Mouse (Mus musculus): ENCODE results near the gene Aanat.
"Not testable (repeated sequence)": the region's sequence is repeated elsewhere in the genome, so short reads cannot be mapped to it uniquely, and the experiment has no call there.

The Aanat gene

DNA sequence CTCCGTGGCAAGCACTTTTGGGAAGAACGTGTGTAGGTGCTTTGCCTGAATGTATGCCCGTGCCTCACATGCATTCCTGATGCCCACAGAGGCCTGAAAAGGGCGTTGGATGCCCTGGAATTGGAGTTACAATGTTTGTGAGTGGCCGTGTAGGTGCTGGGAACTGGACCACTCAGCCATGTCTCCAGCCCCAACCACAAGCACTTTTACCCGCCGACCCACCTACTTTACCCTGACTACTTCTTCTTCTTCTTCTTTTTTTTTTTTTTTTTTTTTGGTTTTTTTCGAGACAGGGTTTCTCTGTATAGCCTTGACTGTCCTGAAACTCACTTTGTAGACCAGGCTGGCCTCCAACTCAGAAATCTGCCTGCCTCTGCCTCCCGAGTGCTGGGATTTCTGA, 24.9 kb downstream of the Aanat start:
- DNase-seq (ENCODE audit: low spot score), result not testable (repeated sequence)

DNA sequence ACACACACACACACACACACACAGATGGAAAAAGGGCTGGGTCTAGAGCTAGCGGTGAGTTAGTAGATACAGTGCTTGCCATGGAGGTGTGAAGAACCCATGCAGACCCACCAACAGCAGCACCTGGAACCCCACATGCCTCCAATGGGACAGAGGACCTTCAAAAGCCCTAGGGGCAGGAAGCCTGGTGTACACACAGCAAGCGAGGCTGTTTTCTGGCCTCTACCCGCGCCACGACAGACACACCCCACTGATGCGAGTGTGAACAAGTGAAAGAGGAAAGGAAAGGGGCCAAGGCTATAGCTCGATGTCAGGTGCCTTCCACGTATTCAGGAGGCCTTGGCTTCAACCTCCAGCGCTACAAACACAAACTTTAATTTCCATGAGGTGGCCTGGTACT, 25.7 kb downstream of the Aanat start:
- no peak for DNase-seq (ENCODE audit: low spot score)

GRCm38 (mm10) chr11:116612554-116612953, 26.3 kb downstream of the Aanat start:
- no peak for DNase-seq (ENCODE audit: low spot score)

DNA sequence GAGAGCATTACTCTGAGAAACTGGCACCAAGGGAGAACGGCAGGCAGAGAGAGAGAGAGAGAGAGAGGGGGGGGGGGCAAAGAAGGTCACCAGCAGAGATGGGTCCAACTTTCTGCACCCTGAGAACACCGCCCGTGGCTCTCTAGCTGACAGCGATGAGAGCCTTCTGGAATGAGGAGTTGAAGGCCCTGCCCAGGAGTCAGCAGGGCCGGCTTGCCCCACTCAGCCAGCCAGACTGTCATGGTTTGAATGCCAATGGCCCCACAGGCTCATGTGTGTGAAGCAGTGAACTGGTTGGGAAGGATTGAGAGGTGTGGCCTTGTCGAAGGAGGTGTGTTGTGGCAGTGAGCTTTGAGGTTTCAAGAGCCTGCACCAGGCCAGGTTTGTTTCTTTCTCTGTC, 27.0 kb downstream of the Aanat start:
- DNase-seq (ENCODE audit: low spot score), result no peak

DNA sequence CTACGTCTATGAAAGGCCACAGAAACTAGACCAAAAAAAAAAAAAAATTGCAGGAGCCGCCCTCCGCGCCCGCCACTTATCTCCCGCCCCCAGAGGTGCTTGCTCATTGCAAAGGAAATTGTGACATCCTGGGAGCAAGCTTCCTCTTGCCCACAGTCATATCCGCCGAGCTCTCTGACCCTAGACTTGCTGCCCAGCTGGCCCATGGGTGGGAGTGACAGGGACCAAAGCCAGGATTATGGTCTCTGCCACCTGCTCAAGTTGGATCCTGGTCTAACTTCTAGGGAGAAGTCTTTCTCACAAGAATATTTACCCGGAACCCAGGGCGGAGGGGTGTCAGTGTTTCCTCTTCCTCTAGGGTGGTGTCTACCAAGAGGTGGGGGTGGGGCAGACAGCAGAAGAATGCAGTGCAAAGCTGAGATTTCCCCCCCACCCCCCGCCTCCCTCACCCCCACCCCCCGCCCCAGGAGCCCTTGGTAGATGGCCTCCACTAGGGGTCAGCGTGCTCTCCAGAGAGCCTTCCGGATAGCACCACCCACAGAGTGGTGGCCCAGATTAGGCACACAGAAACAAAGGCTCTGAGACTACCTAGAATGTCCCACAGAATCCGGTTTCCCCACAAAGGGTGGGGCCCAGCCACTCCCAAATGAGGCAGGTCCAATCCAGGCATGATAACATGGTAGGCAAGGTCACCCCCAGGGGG, 29.7 kb downstream of the Aanat start:
- DNase-seq (ENCODE audit: low spot score), result peak; percentile 37

DNA sequence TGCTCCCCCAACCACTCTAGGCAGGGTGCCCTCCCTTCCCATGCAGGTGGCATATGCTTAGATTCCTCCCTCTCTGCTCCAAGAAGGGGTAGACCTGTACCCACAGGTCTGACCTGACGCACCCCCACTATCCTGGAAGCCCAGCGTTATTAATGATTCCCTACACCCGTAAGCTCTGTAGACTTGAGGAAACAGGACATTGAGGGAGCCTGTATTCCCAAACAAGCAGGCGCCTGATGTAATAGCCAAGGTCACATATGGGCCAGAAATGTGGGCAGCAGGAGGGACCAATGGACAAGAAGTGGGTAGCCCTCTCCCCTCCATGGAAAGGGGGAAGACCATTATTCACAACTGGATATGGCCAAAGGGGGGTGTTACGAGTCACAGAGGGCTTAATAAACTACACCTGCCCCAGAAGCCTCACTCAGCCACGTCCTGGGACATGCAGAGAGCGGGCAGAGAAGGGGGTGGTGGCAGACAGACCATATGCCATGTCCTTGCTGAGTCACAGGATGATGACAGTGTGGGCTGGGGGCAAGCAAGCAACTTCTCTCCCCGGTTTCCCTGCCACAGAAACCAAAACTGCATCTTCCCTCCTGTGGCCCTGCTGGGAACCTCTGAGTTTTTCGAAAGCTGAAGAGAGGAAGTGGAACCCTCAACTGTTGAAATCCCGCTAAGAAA, 30.3 kb downstream of the Aanat start:
- DNase-seq (ENCODE audit: low spot score), result peak; percentile 24

- DNase-seq (ENCODE audit: low spot score), result peak; percentile 29
These were observed 31.4 kb downstream of the Aanat start for GRCm38 (mm10) chr11:116617641-116618040.

GRCm38 (mm10) chr11:116618666-116619065, 32.4 kb downstream of the Aanat start:
- DNase-seq (ENCODE audit: low spot score), result no peak

DNA sequence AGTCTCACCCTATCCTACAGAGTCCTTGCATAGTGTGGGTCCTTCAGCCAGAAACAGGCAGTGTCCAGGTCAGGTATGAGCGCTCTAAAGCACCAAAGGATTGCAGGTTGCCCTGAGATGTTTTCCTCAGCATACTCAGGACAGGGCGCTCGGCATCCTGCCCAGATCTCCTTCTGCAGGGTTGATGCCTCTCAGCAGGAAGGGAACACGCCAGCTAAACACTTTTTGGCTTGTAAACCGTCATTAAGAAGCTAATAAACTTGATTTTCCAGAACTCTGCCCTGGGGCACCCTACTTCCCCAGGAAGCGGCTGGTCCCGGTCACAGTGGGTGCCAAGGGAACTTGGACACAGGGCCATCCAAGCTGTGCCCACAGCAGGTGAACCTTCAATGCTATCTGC, 32.9 kb downstream of the Aanat start:
- no peak for DNase-seq (ENCODE audit: low spot score)

DNA sequence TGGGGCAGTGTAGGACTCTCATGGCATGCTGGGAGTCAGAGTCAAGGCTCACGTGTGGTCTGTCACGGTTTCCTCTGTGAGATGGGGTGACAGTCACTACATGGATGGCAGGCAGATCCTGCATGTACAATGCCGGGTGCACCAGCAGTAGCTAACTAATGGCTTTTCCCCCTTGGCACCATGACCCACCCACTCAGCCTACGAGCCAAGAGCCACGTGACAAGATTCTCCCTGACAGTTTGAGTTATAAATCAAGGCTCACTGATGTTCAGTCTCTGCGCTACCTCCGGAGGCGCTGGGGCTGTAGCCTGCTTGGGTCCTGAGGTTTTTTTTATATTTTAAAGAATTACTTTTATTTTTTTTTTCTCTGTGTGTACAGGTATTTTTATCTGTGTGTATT, 33.3 kb downstream of the Aanat start:
- DNase-seq (ENCODE audit: low spot score), result no peak

DNA sequence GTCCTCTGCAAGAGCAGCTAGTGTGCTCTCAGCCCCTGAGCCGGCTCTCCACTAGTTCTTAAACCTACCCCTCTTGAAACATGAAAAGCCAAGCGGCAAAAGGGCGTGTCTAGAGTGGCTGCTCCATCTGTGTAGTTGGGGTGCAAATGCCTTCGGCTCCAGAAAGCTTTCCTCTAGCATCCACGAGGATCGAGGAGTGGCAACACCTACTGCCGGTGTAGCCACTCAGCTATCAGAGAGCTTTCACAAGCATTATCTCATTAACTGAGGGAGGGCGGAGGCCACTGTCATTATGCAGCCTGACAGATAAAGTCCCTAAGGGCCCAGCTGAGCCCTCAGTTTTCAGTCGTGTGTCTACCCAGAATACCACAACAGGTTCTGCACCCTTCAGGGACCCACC, 33.8 kb downstream of the Aanat start:
- no peak for DNase-seq (ENCODE audit: low spot score)

- no peak for DNase-seq (ENCODE audit: low spot score)
These were observed 34.5 kb downstream of the Aanat start for GRCm38 (mm10) chr11:116620559-116621253.

DNA sequence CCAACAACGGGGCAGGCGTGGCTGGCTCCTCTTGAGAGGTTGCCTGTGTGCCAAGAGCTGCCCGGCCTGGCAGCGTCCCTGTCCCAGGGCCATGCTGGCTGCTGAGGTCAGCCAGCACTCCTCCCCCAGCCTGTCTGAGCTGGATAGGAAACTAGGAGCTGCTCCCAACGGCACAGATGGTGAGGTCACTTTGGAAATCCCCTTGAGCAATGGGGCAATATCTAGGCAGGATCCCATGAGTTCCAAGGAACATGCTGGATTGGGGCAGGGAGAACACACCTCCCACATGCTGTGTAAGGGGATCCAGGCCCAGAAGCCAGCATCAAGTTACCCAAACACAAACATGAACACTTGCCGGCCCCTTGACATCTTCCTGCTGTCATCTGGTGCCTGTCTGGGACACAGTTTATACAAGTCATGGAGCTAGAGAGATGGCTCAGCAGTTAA, 35.0 kb downstream of the Aanat start:
- peak; percentile 40 for DNase-seq (ENCODE audit: low spot score)

GRCm38 (mm10) chr11:116623281-116624124, 37.3 kb downstream of the Aanat start:
- DNase-seq (ENCODE audit: low spot score), result no peak

GRCm38 (mm10) chr11:116624131-116624832, 38.0 kb downstream of the Aanat start:
- peak; percentile 34 for DNase-seq (ENCODE audit: low spot score)

GRCm38 (mm10) chr11:116625081-116626000, 39.1 kb downstream of the Aanat start:
- DNase-seq (ENCODE audit: low spot score), result peak; percentile 53

GRCm38 (mm10) chr11:116626299-116627071, 40.3 kb downstream of the Aanat start, which contains the start of gene Rhbdf2:
TSS of gene Rhbdf2 (minus strand) at chr11:116627019.
- no peak for DNase-seq (ENCODE audit: low spot score)

DNA sequence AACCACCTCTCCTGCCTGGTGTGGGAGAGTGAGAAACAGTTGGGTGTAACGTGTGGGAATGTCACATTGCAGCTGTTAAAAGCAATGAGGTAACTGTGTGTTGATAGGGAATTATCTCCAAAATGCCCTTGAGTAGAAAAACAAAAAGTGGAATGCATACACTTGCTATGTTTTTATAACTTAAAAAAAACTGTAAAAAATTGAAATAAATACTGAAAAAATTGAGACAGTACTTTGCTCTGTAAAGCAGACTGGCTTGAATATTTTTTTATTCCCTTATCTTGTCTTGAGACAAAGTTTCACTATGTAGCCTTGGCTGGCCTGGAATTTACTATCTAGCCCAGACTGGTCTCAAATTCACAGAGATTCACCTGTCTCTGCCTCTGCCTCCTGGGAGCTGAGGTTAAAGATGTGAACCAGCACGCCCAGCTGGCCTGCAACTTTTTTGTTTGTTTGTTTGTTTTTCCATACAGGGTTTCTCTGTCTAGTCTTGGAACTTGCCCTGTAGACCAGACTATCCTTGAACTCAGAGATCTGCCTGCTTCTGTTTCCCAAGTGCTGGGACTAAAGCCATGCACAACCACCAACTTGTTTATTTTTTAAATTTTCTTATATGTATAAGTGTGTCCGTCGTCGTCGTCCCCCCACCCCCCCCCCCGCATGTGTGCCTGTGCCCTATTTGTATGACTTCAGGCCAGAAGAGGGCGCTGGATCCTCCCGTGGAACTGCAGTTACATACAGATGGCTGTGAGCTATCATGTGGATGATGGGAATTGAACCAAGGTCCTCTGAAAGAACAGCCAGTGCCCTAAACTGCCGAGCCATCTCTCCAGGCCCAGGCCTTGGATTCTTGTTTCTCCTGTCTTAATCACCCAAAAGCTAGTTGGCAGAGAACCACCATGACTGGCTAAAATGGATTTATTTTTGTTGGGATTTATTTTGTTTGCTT, 41.1 kb downstream of the Aanat start:
- DNase-seq (ENCODE audit: low spot score), result no peak

Data from layer of hippocampus, adult 11-12 months (tissue).